Mouse (Mus musculus) hindbrain, embryonic 15.5 days (tissue): Measurements from ENCODE around the gene Egfr. TPM values are rescaled to one million over a fixed set of nuclear protein-coding genes. Genes with fewer than 3 reads are reported as not detected.
A peak's percentile ranks its signal among the peaks of the same experiment; 100 is the strongest.

Source experiments
- ATAC-seq: fragments of 200-750 bp; cut with Nextera tagmentation; 2 replicates; pipeline ENCODE4 v1.8.0; 2017; ENCODE audit warnings: low read depth, moderate number of reproducible peaks, moderate TSS enrichment; ENCODE audit not compliant: low FRiP score
- H3K27ac ChIP-seq: fragments of 300-500 bp; sonication (generic); replicated peaks from 2 replicates; pipeline ENCODE4 v1.5.1; 2015; ENCODE audit warnings: mild to moderate bottlenecking, inconsistent platforms
- H3K27me3 ChIP-seq: fragments of 300-500 bp; sonication (generic); 2 replicates; pipeline ENCODE4 v1.6.1; 2015; ENCODE audit warnings: control low read depth, inconsistent platforms
- H3K36me3 ChIP-seq: fragments of 300-500 bp; sonication (generic); 2 replicates; pipeline ENCODE4 v1.6.1; 2015; ENCODE audit warnings: control low read depth, inconsistent platforms
- H3K4me1 ChIP-seq: fragments of 300-500 bp; sonication (generic); replicated peaks from 2 replicates; pipeline ENCODE4 v1.6.1; 2015; ENCODE audit warnings: control low read depth, inconsistent platforms
- H3K4me2 ChIP-seq: fragments of 300-500 bp; sonication (generic); 2 replicates; pipeline ENCODE4 v1.6.1; 2015; ENCODE audit warnings: moderate library complexity, mild to moderate bottlenecking, inconsistent platforms
- H3K4me3 ChIP-seq: fragments of 300-500 bp; sonication (generic); 2 replicates; pipeline ENCODE4 v1.5.1; 2015; ENCODE audit warnings: mild to moderate bottlenecking, inconsistent platforms
- H3K9ac ChIP-seq: fragments of 300-500 bp; sonication (generic); 2 replicates; pipeline ENCODE4 v1.6.1; 2015; ENCODE audit warnings: inconsistent platforms
- H3K9me3 ChIP-seq: fragments of 300-500 bp; sonication (generic); 2 replicates; pipeline ENCODE4 v1.6.1; 2016; ENCODE audit warnings: control low read depth, inconsistent platforms
- WGBS: fragments of 180-500 bp; shearing (Covaris S2); methylation state at CpG from one replicate; pipeline ENCODE4 v1.1.7; 2015; 5-methylcytosine and 5-hydroxymethylcytosine counted together
- polyA plus RNA-seq: library from polyadenylated mRNA; unstranded; fragments of >200 nt; fragmentation: Nextera tagmentation; extraction: Ambion mirVana; gene quantifications from 2 replicates; pipeline ENCODE4 v1.2.1, GENCODE M21; 2015

Egfr gene
- 6.8 and 7.3 TPM in 2 replicates for polyA plus RNA-seq

- 2% methylated on average over 20 of the region's 21 CpGs for WGBS
- peak; percentile 93 for ATAC-seq
- peak within 1 kb of the TSS; percentile 97 for H3K4me2 ChIP-seq
Measured at GRCm38 (mm10) chr11:16752007-16752348, at the start of gene Egfr. Gene Egfr (plus strand): TSS chr11:16752203.

GRCm38 (mm10) chr11:16703221-16703620, 48.8 kb upstream of the Egfr start:
- no peak overlapping the region for H3K9ac ChIP-seq
- no peak overlapping the region for H3K27ac ChIP-seq
- no peaks in the 10 kb centered on the region for H3K4me1 ChIP-seq
- no peak overlapping the region for H3K4me2 ChIP-seq
- no peaks in the 10 kb centered on the region for H3K27me3 ChIP-seq
- 92% methylated on average over 3 of the region's 3 CpGs for WGBS
- H3K9me3 ChIP-seq: no peaks in the 10 kb centered on the region
- no peaks in the 10 kb centered on the region for H3K36me3 ChIP-seq
- no peak for ATAC-seq
- H3K4me3 ChIP-seq: no peak overlapping the region

More at GRCm38 (mm10) chr11:16752007-16752348, at the start of gene Egfr:
- Histone ChIP-seq H3K27me3 (peaks cover 42% of the 10 kb centered on the region), H3K9me3 (no peaks in the 10 kb centered on the region), H3K27ac (no peak within 1 kb of the TSS), H3K4me1 (peaks cover 13% of the 10 kb centered on the region), H3K36me3 (no peaks in the 10 kb centered on the region), H3K4me3 (peak within 1 kb of the TSS; percentile 57), H3K9ac (peak within 1 kb of the TSS; percentile 57)

- Histone ChIP-seq H3K27ac (no peak overlapping the region), H3K4me1 (no peaks in the 10 kb centered on the region), H3K4me3 (no peak overlapping the region), H3K36me3 (no peaks in the 10 kb centered on the region), H3K4me2 (no peak overlapping the region), H3K9me3 (no peaks in the 10 kb centered on the region), H3K27me3 (no peaks in the 10 kb centered on the region), H3K9ac (no peak overlapping the region)
- no peak for ATAC-seq
- 61% methylated on average over 1 of the region's 1 CpGs for WGBS
Measured at GRCm38 (mm10) chr11:16735083-16735644, 16.8 kb upstream of the Egfr start.

GRCm38 (mm10) chr11:16737323-16737722, 14.7 kb upstream of the Egfr start:
- H3K27ac ChIP-seq: no peak overlapping the region
- H3K27me3 ChIP-seq: no peaks in the 10 kb centered on the region
- no peaks in the 10 kb centered on the region for H3K9me3 ChIP-seq
- H3K9ac ChIP-seq: no peak overlapping the region
- no peak overlapping the region for H3K4me3 ChIP-seq
- no peak for ATAC-seq
- WGBS: 85% methylated on average over 2 of the region's 2 CpGs
- no peaks in the 10 kb centered on the region for H3K4me1 ChIP-seq
- no peak overlapping the region for H3K4me2 ChIP-seq
- no peaks in the 10 kb centered on the region for H3K36me3 ChIP-seq

- Histone ChIP-seq H3K9ac (no peak overlapping the region), H3K9me3 (no peaks in the 10 kb centered on the region), H3K4me3 (no peak overlapping the region), H3K36me3 (no peaks in the 10 kb centered on the region), H3K27ac (no peak overlapping the region), H3K4me1 (no peaks in the 10 kb centered on the region), H3K4me2 (no peak overlapping the region), H3K27me3 (no peaks in the 10 kb centered on the region)
- 92% methylated on average over 2 of the region's 2 CpGs for WGBS
- no peak for ATAC-seq
Measured at GRCm38 (mm10) chr11:16738691-16739090, 13.3 kb upstream of the Egfr start.

GRCm38 (mm10) chr11:16739155-16739554, 12.8 kb upstream of the Egfr start:
- Histone ChIP-seq H3K9me3 (no peaks in the 10 kb centered on the region), H3K4me1 (no peaks in the 10 kb centered on the region), H3K4me2 (no peak overlapping the region), H3K27me3 (no peaks in the 10 kb centered on the region), H3K4me3 (no peak overlapping the region), H3K27ac (no peak overlapping the region), H3K36me3 (no peaks in the 10 kb centered on the region), H3K9ac (no peak overlapping the region)
- ATAC-seq: no peak
- WGBS: 92% methylated on average over 3 of the region's 3 CpGs

GRCm38 (mm10) chr11:16740691-16741611, 11.1 kb upstream of the Egfr start:
- 73% methylated on average over 10 of the region's 10 CpGs for WGBS
- Histone ChIP-seq H3K4me3 (no peak overlapping the region), H3K9ac (no peak overlapping the region), H3K4me1 (no peaks in the 10 kb centered on the region), H3K27ac (no peak overlapping the region), H3K4me2 (no peak overlapping the region), H3K36me3 (no peaks in the 10 kb centered on the region), H3K27me3 (no peaks in the 10 kb centered on the region), H3K9me3 (no peaks in the 10 kb centered on the region)
- no peak for ATAC-seq

GRCm38 (mm10) chr11:16742251-16742650, 9.8 kb upstream of the Egfr start:
- Histone ChIP-seq H3K27ac (no peak overlapping the region), H3K36me3 (no peaks in the 10 kb centered on the region), H3K27me3 (no peaks in the 10 kb centered on the region), H3K4me3 (no peak overlapping the region), H3K4me1 (no peaks in the 10 kb centered on the region), H3K4me2 (no peak overlapping the region), H3K9me3 (no peaks in the 10 kb centered on the region), H3K9ac (no peak overlapping the region)
- WGBS: 92% methylated on average over 4 of the region's 4 CpGs
- no peak for ATAC-seq

GRCm38 (mm10) chr11:16742821-16743220, 9.2 kb upstream of the Egfr start:
- ATAC-seq: no peak
- H3K4me1 ChIP-seq: no peaks in the 10 kb centered on the region
- WGBS: 98% methylated on average over 2 of the region's 2 CpGs
- H3K9ac ChIP-seq: no peak overlapping the region
- no peak overlapping the region for H3K27ac ChIP-seq
- H3K4me2 ChIP-seq: no peak overlapping the region
- no peaks in the 10 kb centered on the region for H3K36me3 ChIP-seq
- H3K9me3 ChIP-seq: no peaks in the 10 kb centered on the region
- H3K4me3 ChIP-seq: no peak overlapping the region
- H3K27me3 ChIP-seq: no peaks in the 10 kb centered on the region

GRCm38 (mm10) chr11:16751457-16751982, 483 bp upstream of the Egfr start:
- WGBS: 37% methylated on average over 7 of the region's 7 CpGs
- H3K27ac ChIP-seq: no peak overlapping the region
- H3K4me2 ChIP-seq: peak overlapping the region; percentile 97
- no peaks in the 10 kb centered on the region for H3K36me3 ChIP-seq
- H3K27me3 ChIP-seq: peaks cover 42% of the 10 kb centered on the region
- H3K9me3 ChIP-seq: no peaks in the 10 kb centered on the region
- peak overlapping the region; percentile 57 for H3K4me3 ChIP-seq
- peak overlapping the region; percentile 57; the same call in 1 of the 2 replicates for H3K9ac ChIP-seq
- H3K4me1 ChIP-seq: peaks cover 13% of the 10 kb centered on the region
- ATAC-seq: no peak

GRCm38 (mm10) chr11:16752349-16753153, 548 bp downstream of the Egfr start:
- peak; percentile 74 for ATAC-seq
- peaks cover 13% of the 10 kb centered on the region for H3K4me1 ChIP-seq
- peak overlapping the region; percentile 57 for H3K9ac ChIP-seq
- no peak overlapping the region for H3K27ac ChIP-seq
- peak overlapping the region; percentile 97 for H3K4me2 ChIP-seq
- peak overlapping the region; percentile 57 for H3K4me3 ChIP-seq
- no peaks in the 10 kb centered on the region for H3K36me3 ChIP-seq
- H3K9me3 ChIP-seq: no peaks in the 10 kb centered on the region
- peaks cover 42% of the 10 kb centered on the region for H3K27me3 ChIP-seq
- WGBS: under 1% methylated on average over 65 of the region's 68 CpGs
